In the genomic region with DNA sequence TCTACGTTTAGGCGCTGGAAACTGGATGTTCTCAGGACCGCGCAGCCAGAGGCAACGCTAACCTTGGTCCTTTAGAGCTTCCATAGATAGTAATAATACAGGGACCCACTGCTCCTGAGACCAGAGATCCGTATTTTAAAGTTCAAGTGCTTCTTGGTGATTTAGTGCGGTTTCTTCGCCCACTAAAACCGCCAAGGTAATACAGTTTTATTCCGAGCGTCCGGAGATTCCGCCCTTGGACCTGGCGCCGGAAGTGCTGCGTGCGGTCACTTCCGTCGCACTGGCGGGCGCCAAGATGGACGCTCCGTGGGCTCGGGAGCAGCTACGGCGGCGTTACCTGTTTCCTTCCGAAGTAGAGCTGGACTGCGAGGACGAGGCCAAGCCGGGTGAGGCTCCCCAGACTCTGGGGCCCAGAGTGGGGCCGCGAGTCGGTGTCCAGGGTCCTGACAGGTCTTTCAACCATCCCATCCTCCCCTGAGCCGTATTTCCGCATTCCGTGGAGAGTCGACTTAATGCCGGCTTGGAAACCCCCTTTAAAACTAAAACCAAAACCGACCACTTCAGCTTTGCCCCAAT, we compare ENCODE assay signal across 8 mouse cellular contexts. TPM values are rescaled to one million over a fixed set of nuclear protein-coding genes. Genes with fewer than 3 reads are reported as not detected.
A peak's percentile ranks its signal among the peaks of the same experiment; 100 is the strongest.
DNase-seq lines count a peak whose midpoint lies in the region; ATAC-seq and TF ChIP-seq lines count a peak whose summit lies in the region.

A gene (plus strand): TSS at position 79 of the 576 bp plus-strand sequence.

- no peaks in the 10 kb centered on the region; the same call in 1 of the 2 replicates for H3K27me3 ChIP-seq in hindbrain, embryonic 16.5 days (replicated peaks; ENCODE audit: control insufficient read depth, insufficient read depth, low read length)

- H3K4me1 ChIP-seq in hindbrain, embryonic 16.5 days (ENCODE audit: control insufficient read depth, insufficient read depth, low read depth, low read length): peaks cover 6% of the 10 kb centered on the region

- no peaks in the 10 kb centered on the region for H3K9me3 ChIP-seq in hindbrain, embryonic 16.5 days (ENCODE audit: control insufficient read depth, low read length)

- H3K79me2 ChIP-seq in macrophage (ENCODE audit: inconsistent target): peaks cover 22% of the 10 kb centered on the region

- WGBS in hindbrain, embryonic 16.5 days: under 1% methylated on average over 40 of the region's 40 CpGs
- under 1% methylated on average over 40 of the region's 40 CpGs for WGBS in macrophage (ENCODE audit: missing documents)

- TF ChIP-seq CTCF in gastrocnemius, adult 2 months (IDR thresholded peaks at IDR 0.05): no peak

- intact Hi-C loops in gastrocnemius, adult 2 months (cut with DNase I): loop anchor here (2.0 kb wide), 1 partner anchor 39 kb away; a partner anchor contains a TSS

- DNase-seq in cerebellum, postnatal 4 days (ENCODE audit: low spot score in 2 of 2): peak; percentile 28 to 66
- DNase-seq in gastrocnemius, adult 2 months: peak; percentile 75
- peak; percentile 66 to 76 for DNase-seq in left cerebral cortex, adult 18-20 months (ENCODE audit: low spot score in 2 of 2)
- DNase-seq in right cerebral cortex, adult 2 months (ENCODE audit: low spot score in 2 of 2): peak; percentile 73 to 80
- peak; percentile 65 for DNase-seq in urinary bladder, postnatal 25 days (ENCODE audit: low spot score)

- peak within 1 kb of the TSS; percentile 81 for H3K9ac ChIP-seq in hindbrain, embryonic 16.5 days (ENCODE audit: low read depth, low read length)

- H3K27ac ChIP-seq in gastrocnemius, adult 2 months: peak within 1 kb of the TSS; percentile 95
- H3K27ac ChIP-seq in hindbrain, embryonic 16.5 days (ENCODE audit: low read depth, low read length): peak within 1 kb of the TSS; percentile 77
- H3K27ac ChIP-seq in macrophage: peak within 1 kb of the TSS; percentile 71

- peak within 1 kb of the TSS; percentile 96 for H3K4me3 ChIP-seq in gastrocnemius, adult 2 months
- peak within 1 kb of the TSS; percentile 71 for H3K4me3 ChIP-seq in hindbrain, embryonic 16.5 days (ENCODE audit: low read length)
- peak within 1 kb of the TSS; percentile 89 for H3K4me3 ChIP-seq in macrophage (ENCODE audit: inconsistent target)

- peaks cover 16% of the 10 kb centered on the region for H3K36me3 ChIP-seq in hindbrain, embryonic 16.5 days (ENCODE audit: control insufficient read depth, insufficient read depth, low read length)
- H3K36me3 ChIP-seq in macrophage (ENCODE audit: inconsistent target): peaks cover 30% of the 10 kb centered on the region; the same call in 1 of the 2 replicates

- peak; percentile 82 for ATAC-seq in activated CD4-positive, CD25-positive, alpha-beta regulatory T cell, adult 4 months
- peak; percentile 86 for ATAC-seq in hindbrain, embryonic 16.5 days

- peak within 1 kb of the TSS; percentile 77 for H3K4me2 ChIP-seq in hindbrain, embryonic 16.5 days (ENCODE audit: low read length)

RNA-seq across cellular contexts. Expression of the gene that starts here (rescaled TPM):
- polyA plus RNA-seq in activated CD4-positive, CD25-positive, alpha-beta regulatory T cell, adult 4 months (2017; shearing (Covaris generic)): 100 to 1,000 TPM; 104 to 111 TPM
- 1 to 10 TPM; 6.6 to 8.1 TPM for total RNA-seq in gastrocnemius, adult 2 months (2021)
- 89.3 and 91.4 TPM in 2 replicates for polyA plus RNA-seq in hindbrain, embryonic 16.5 days (2015; fragmentation: Nextera tagmentation; extraction: Ambion mirVana)
- 10 to 100 TPM; 28.4 TPM for total RNA-seq in left cerebral cortex, adult 18-20 months (2021)
- 10 to 100 TPM; 24.5 to 83.5 (median 58.8) TPM for total RNA-seq in macrophage (2018; cell fraction: chromatin; rRNA removed)
- total RNA-seq in macrophage (2018; cell fraction: cytosol; rRNA removed): 10 to 100 TPM; 28.7 to 64.6 (median 48.0) TPM
- 100 to 1,000 TPM in 1 of 26 experiments, 10 to 100 TPM in 25; 39.8 to 101 (median 75.5) TPM for total RNA-seq in macrophage (2018; cell fraction: nucleus; rRNA removed)
- polyA plus RNA-seq in macrophage (2018): 20.3 to 50.4 TPM (median 43.0 TPM) in 3 replicates

Comparison
In these comparisons a context has a peak if more than half of its experiments do, and no peak if none do; other contexts are left out.
1. Peak in every context shown above with its lines: DNase-seq, ATAC-seq, H3K4me3 ChIP-seq and H3K27ac ChIP-seq.